Mouse (Mus musculus) hindbrain, embryonic 13.5 days (tissue): ENCODE data around the gene Sf3a1. TPM values are rescaled to one million over a fixed set of nuclear protein-coding genes. Genes with fewer than 3 reads are reported as not detected.

Experiments
- ATAC-seq: fragments of 200-750 bp; cut with Nextera tagmentation; 2 replicates; pipeline ENCODE4 v1.8.0; 2017; ENCODE audit warnings: moderate TSS enrichment; ENCODE audit not compliant: low FRiP score
- H3K27ac ChIP-seq: fragments of 300-500 bp; sonication (generic); 2 replicates; pipeline ENCODE4 v1.5.1; 2015; ENCODE audit warnings: inconsistent platforms, mild to moderate bottlenecking, moderate library complexity
- H3K27me3 ChIP-seq: fragments of 300-500 bp; sonication (generic); 2 replicates; pipeline ENCODE4 v1.6.1; 2015; ENCODE audit warnings: mild to moderate bottlenecking, inconsistent platforms
- H3K36me3 ChIP-seq: fragments of 300-500 bp; sonication (generic); 2 replicates; pipeline ENCODE4 v1.6.1; 2015; ENCODE audit warnings: mild to moderate bottlenecking, inconsistent platforms
- H3K4me1 ChIP-seq: fragments of 300-500 bp; sonication (generic); replicated peaks from 2 replicates; pipeline ENCODE4 v1.6.1; 2015; ENCODE audit warnings: inconsistent platforms
- H3K4me2 ChIP-seq: fragments of 300-500 bp; sonication (generic); 2 replicates; pipeline ENCODE4 v1.6.1; 2015; ENCODE audit warnings: inconsistent platforms, mild to moderate bottlenecking, moderate library complexity
- H3K4me3 ChIP-seq: fragments of 300-500 bp; sonication (generic); 2 replicates; pipeline ENCODE4 v1.5.1; 2015; ENCODE audit warnings: mild to moderate bottlenecking, inconsistent platforms
- H3K9ac ChIP-seq: fragments of 300-500 bp; sonication (generic); 2 replicates; pipeline ENCODE4 v1.6.1; 2015; ENCODE audit warnings: mild to moderate bottlenecking, inconsistent platforms
- H3K9me3 ChIP-seq: fragments of 300-500 bp; sonication (generic); 2 replicates; pipeline ENCODE4 v1.6.1; 2016; ENCODE audit warnings: inconsistent platforms
- WGBS: fragments of 180-500 bp; shearing (Covaris S2); methylation state at CpG from one replicate; pipeline ENCODE4 v1.1.7; 2015; 5-methylcytosine and 5-hydroxymethylcytosine counted together
- polyA plus RNA-seq: library from polyadenylated mRNA; unstranded; fragments of >200 nt; fragmentation: Nextera tagmentation; extraction: Ambion mirVana; gene quantifications from 2 replicates; pipeline ENCODE4 v1.2.1, GENCODE M21; 2015

Sf3a1 gene
- polyA plus RNA-seq, 1 experiment from 2014 or later: 54.3 TPM

- H3K9me3 ChIP-seq: no peaks in the 10 kb centered on the region
- peaks cover 21% of the 10 kb centered on the region for H3K4me1 ChIP-seq
- H3K4me2 ChIP-seq: no peak overlapping the region
- no peak overlapping the region for H3K9ac ChIP-seq
- no peaks in the 10 kb centered on the region for H3K27me3 ChIP-seq
- no peak overlapping the region for H3K4me3 ChIP-seq
- 79% methylated on average over 3 of the region's 3 CpGs for WGBS
- no peaks in the 10 kb centered on the region for H3K36me3 ChIP-seq
- no peak overlapping the region for H3K27ac ChIP-seq
- no peak for ATAC-seq
Measured at GRCm38 (mm10) chr11:4195597-4196031, 35.5 kb downstream of the Sf3a1 start.

- Histone ChIP-seq H3K27me3 (no peaks in the 10 kb centered on the region), H3K4me3 (no peak overlapping the region), H3K27ac (no peak overlapping the region), H3K9me3 (no peaks in the 10 kb centered on the region), H3K9ac (no peak overlapping the region), H3K36me3 (no peaks in the 10 kb centered on the region), H3K4me2 (no peak overlapping the region), H3K4me1 (peaks cover 21% of the 10 kb centered on the region)
- 78% methylated on average over 8 of the region's 8 CpGs for WGBS
- ATAC-seq: no peak
Measured at GRCm38 (mm10) chr11:4196636-4197035, 36.5 kb downstream of the Sf3a1 start.

GRCm38 (mm10) chr11:4197691-4198090 is 37.5 kb downstream of the Sf3a1 start:
- Histone ChIP-seq H3K4me3 (no peak overlapping the region), H3K4me1 (peaks cover 14% of the 10 kb centered on the region), H3K4me2 (no peak overlapping the region), H3K9ac (no peak overlapping the region), H3K27ac (no peak overlapping the region), H3K9me3 (no peaks in the 10 kb centered on the region), H3K27me3 (no peaks in the 10 kb centered on the region), H3K36me3 (no peaks in the 10 kb centered on the region)
- no peak for ATAC-seq
- WGBS: 86% methylated on average over 1 of the region's 1 CpGs

- WGBS: 70% methylated on average over 11 of the region's 11 CpGs
Measured at GRCm38 (mm10) chr11:4201981-4202700, 42.0 kb downstream of the Sf3a1 start.

GRCm38 (mm10) chr11:4202995-4203704 is 43.0 kb downstream of the Sf3a1 start:
- WGBS: 87% methylated on average over 12 of the region's 12 CpGs
- Histone ChIP-seq H3K27ac (no peak overlapping the region), H3K4me1 (no peaks in the 10 kb centered on the region), H3K4me3 (no peak overlapping the region), H3K9ac (no peak overlapping the region), H3K27me3 (no peaks in the 10 kb centered on the region), H3K9me3 (no peaks in the 10 kb centered on the region), H3K36me3 (peaks cover 25% of the 10 kb centered on the region), H3K4me2 (no peak overlapping the region)
- ATAC-seq: no peak

More at GRCm38 (mm10) chr11:4201981-4202700, 42.0 kb downstream of the Sf3a1 start:
- H3K4me3 ChIP-seq: no peak overlapping the region
- H3K4me2 ChIP-seq: no peak overlapping the region
- H3K9me3 ChIP-seq: no peaks in the 10 kb centered on the region
- no peaks in the 10 kb centered on the region for H3K27me3 ChIP-seq
- ATAC-seq: no peak
- no peak overlapping the region for H3K27ac ChIP-seq
- 0 out of 2 replicates have a peak, but pooled peaks cover under 1% of the 10 kb centered on the region for H3K4me1 ChIP-seq
- no peak overlapping the region for H3K9ac ChIP-seq
- H3K36me3 ChIP-seq: peaks cover 14% of the 10 kb centered on the region

- ATAC-seq: no peak
- no peak overlapping the region for H3K27ac ChIP-seq
- WGBS: 52% methylated on average over 2 of the region's 2 CpGs
- no peak overlapping the region for H3K4me2 ChIP-seq
- H3K9ac ChIP-seq: no peak overlapping the region
- no peak overlapping the region for H3K4me3 ChIP-seq
- H3K27me3 ChIP-seq: no peaks in the 10 kb centered on the region
- no peaks in the 10 kb centered on the region for H3K9me3 ChIP-seq
- H3K36me3 ChIP-seq: peaks cover 30% of the 10 kb centered on the region
- H3K4me1 ChIP-seq: no peaks in the 10 kb centered on the region
Measured at GRCm38 (mm10) chr11:4203705-4204074, 43.5 kb downstream of the Sf3a1 start.

GRCm38 (mm10) chr11:4205097-4205655 is 45.0 kb downstream of the Sf3a1 start:
- Histone ChIP-seq H3K27me3 (no peaks in the 10 kb centered on the region), H3K36me3 (peaks cover 44% of the 10 kb centered on the region)
- WGBS: 92% methylated on average over 5 of the region's 5 CpGs

GRCm38 (mm10) chr11:4205951-4206350 is 45.8 kb downstream of the Sf3a1 start:
- Histone ChIP-seq H3K9me3 (no peaks in the 10 kb centered on the region), H3K4me2 (no peak overlapping the region), H3K27ac (no peak overlapping the region), H3K4me3 (no peak overlapping the region), H3K4me1 (no peaks in the 10 kb centered on the region), H3K36me3 (peaks cover 52% of the 10 kb centered on the region), H3K9ac (no peak overlapping the region), H3K27me3 (no peaks in the 10 kb centered on the region)
- 92% methylated on average over 7 of the region's 7 CpGs for WGBS
- no peak for ATAC-seq

More at GRCm38 (mm10) chr11:4205097-4205655, 45.0 kb downstream of the Sf3a1 start:
- H3K27ac ChIP-seq: no peak overlapping the region
- ATAC-seq: no peak
- no peak overlapping the region for H3K4me2 ChIP-seq
- H3K9ac ChIP-seq: no peak overlapping the region
- H3K9me3 ChIP-seq: no peaks in the 10 kb centered on the region
- no peak overlapping the region for H3K4me3 ChIP-seq
- H3K4me1 ChIP-seq: no peaks in the 10 kb centered on the region

- no peak overlapping the region for H3K9ac ChIP-seq
- H3K4me2 ChIP-seq: no peak overlapping the region
- peaks cover 57% of the 10 kb centered on the region for H3K36me3 ChIP-seq
- H3K9me3 ChIP-seq: no peaks in the 10 kb centered on the region
- H3K4me1 ChIP-seq: no peaks in the 10 kb centered on the region
- H3K27me3 ChIP-seq: no peaks in the 10 kb centered on the region
- no peak overlapping the region for H3K4me3 ChIP-seq
- no peak overlapping the region for H3K27ac ChIP-seq
- 88% methylated on average over 6 of the region's 6 CpGs for WGBS
- no peak for ATAC-seq
Measured at GRCm38 (mm10) chr11:4206563-4206962, 46.4 kb downstream of the Sf3a1 start.

GRCm38 (mm10) chr11:4207655-4208054 is 47.5 kb downstream of the Sf3a1 start:
- no peaks in the 10 kb centered on the region for H3K27me3 ChIP-seq
- H3K9me3 ChIP-seq: no peaks in the 10 kb centered on the region
- WGBS: 94% methylated on average over 9 of the region's 9 CpGs
- no peak overlapping the region for H3K4me2 ChIP-seq
- no peak overlapping the region for H3K27ac ChIP-seq
- ATAC-seq: no peak
- no peak overlapping the region for H3K4me3 ChIP-seq
- peaks cover 68% of the 10 kb centered on the region for H3K36me3 ChIP-seq
- H3K4me1 ChIP-seq: no peaks in the 10 kb centered on the region
- H3K9ac ChIP-seq: no peak overlapping the region

- no peak for ATAC-seq
- Histone ChIP-seq H3K36me3 (peaks cover 87% of the 10 kb centered on the region), H3K27me3 (no peaks in the 10 kb centered on the region), H3K4me2 (no peak overlapping the region), H3K4me1 (no peaks in the 10 kb centered on the region), H3K27ac (no peak overlapping the region), H3K9me3 (no peaks in the 10 kb centered on the region), H3K9ac (no peak overlapping the region), H3K4me3 (no peak overlapping the region)
- WGBS: 84% methylated on average over 5 of the region's 5 CpGs
Measured at GRCm38 (mm10) chr11:4209556-4209955, 49.4 kb downstream of the Sf3a1 start.

- WGBS: 77% methylated on average over 1 of the region's 1 CpGs
- no peaks in the 10 kb centered on the region for H3K4me1 ChIP-seq
- H3K27ac ChIP-seq: no peak overlapping the region
- no peak overlapping the region for H3K9ac ChIP-seq
- H3K4me3 ChIP-seq: no peak overlapping the region
- H3K36me3 ChIP-seq: peaks cover 95% of the 10 kb centered on the region
- no peaks in the 10 kb centered on the region for H3K9me3 ChIP-seq
- no peaks in the 10 kb centered on the region for H3K27me3 ChIP-seq
- H3K4me2 ChIP-seq: no peak overlapping the region
- ATAC-seq: no peak
Measured at GRCm38 (mm10) chr11:4210786-4211185, 50.6 kb downstream of the Sf3a1 start.
